Mouse (Mus musculus): ENCODE data around the gene Zranb3. TPM values are rescaled to one million over a fixed set of nuclear protein-coding genes. Genes with fewer than 3 reads are reported as not detected.
A peak's percentile ranks its signal among the peaks of the same experiment; 100 is the strongest.
"Not testable (repeated sequence)": the region's sequence is repeated elsewhere in the genome, so short reads cannot be mapped to it uniquely, and the experiment has no call there.

Zranb3 gene
- 0.39 and 0.56 TPM in 2 replicates for polyA plus RNA-seq (2012; rRNA removed)

GRCm38 (mm10) chr1:128102641-128103461 is at the start of gene Zranb3, which contains the start of gene R3hdm1:
Zranb3 (minus strand) TSS chr1:128103047.
R3hdm1 (plus strand) TSS chr1:128103301.
- Histone ChIP-seq H3K4me3 (ENCODE audit: low read depth, low read length) (peak within 1 kb of the TSS; percentile 99), H3K27ac (ENCODE audit: insufficient read depth, low read depth, low read length) (peak within 1 kb of the TSS; percentile 90), H3K4me1 (ENCODE audit: control insufficient read depth, insufficient read depth, insufficient read length, low read length) (no peaks in the 10 kb centered on the region), H3K27me3 (ENCODE audit: control insufficient read depth, insufficient read depth, low read length) (no peaks in the 10 kb centered on the region), H3K36me3 (ENCODE audit: control insufficient read depth, insufficient read depth, low read length) (no peaks in the 10 kb centered on the region)
- under 1% methylated on average over 43 of the region's 43 CpGs for WGBS
- no peak for TF ChIP-seq CTCF (IDR thresholded peaks at IDR 0.05; ENCODE audit: extremely low read depth, insufficient read length, insufficient replicate concordance, low read depth, low read length)
- peak; percentile 47; the same call in 1 of the 2 replicates for TF ChIP-seq POLR2A (IDR thresholded peaks at IDR 0.05; ENCODE audit: low read depth, low read length)

- Histone ChIP-seq H3K27ac (ENCODE audit: insufficient read depth, low read depth, low read length) (no peak overlapping the region), H3K4me1 (ENCODE audit: control insufficient read depth, insufficient read depth, insufficient read length, low read length) (no peaks in the 10 kb centered on the region), H3K27me3 (ENCODE audit: control insufficient read depth, insufficient read depth, low read length) (no peaks in the 10 kb centered on the region), H3K36me3 (ENCODE audit: control insufficient read depth, insufficient read depth, low read length) (no peaks in the 10 kb centered on the region), H3K4me3 (ENCODE audit: low read depth, low read length) (no peak overlapping the region)
- TF ChIP-seq POLR2A (IDR thresholded peaks at IDR 0.05; ENCODE audit: low read depth, low read length) (no peak), CTCF (IDR thresholded peaks at IDR 0.05; ENCODE audit: extremely low read depth, insufficient read length, insufficient replicate concordance, low read depth, low read length) (no peak)
Observed at GRCm38 (mm10) chr1:128141737-128142136, 38.9 kb upstream of the Zranb3 start.

GRCm38 (mm10) chr1:128141039-128141438 is 38.2 kb upstream of the Zranb3 start:
- Histone ChIP-seq H3K36me3 (ENCODE audit: control insufficient read depth, insufficient read depth, low read length) (no peaks in the 10 kb centered on the region), H3K27me3 (ENCODE audit: control insufficient read depth, insufficient read depth, low read length) (no peaks in the 10 kb centered on the region), H3K27ac (ENCODE audit: insufficient read depth, low read depth, low read length) (no peak overlapping the region), H3K4me1 (ENCODE audit: control insufficient read depth, insufficient read depth, insufficient read length, low read length) (no peaks in the 10 kb centered on the region), H3K4me3 (ENCODE audit: low read depth, low read length) (no peak overlapping the region)
- no peak for TF ChIP-seq CTCF (IDR thresholded peaks at IDR 0.05; ENCODE audit: extremely low read depth, insufficient read length, insufficient replicate concordance, low read depth, low read length)
- no peak for TF ChIP-seq POLR2A (IDR thresholded peaks at IDR 0.05; ENCODE audit: low read depth, low read length)

GRCm38 (mm10) chr1:128136222-128136621 is 33.4 kb upstream of the Zranb3 start:
- not testable (repeated sequence) for H3K27me3 ChIP-seq (ENCODE audit: control insufficient read depth, insufficient read depth, low read length); H3K27ac ChIP-seq (ENCODE audit: insufficient read depth, low read depth, low read length); H3K4me3 ChIP-seq (ENCODE audit: low read depth, low read length)

GRCm38 (mm10) chr1:128120913-128121627 is 18.2 kb upstream of the Zranb3 start:
- H3K27me3 ChIP-seq (ENCODE audit: control insufficient read depth, insufficient read depth, low read length), result no peaks in the 10 kb centered on the region
- TF ChIP-seq CTCF (IDR thresholded peaks at IDR 0.05; ENCODE audit: extremely low read depth, insufficient read length, insufficient replicate concordance, low read depth, low read length) (no peak), POLR2A (IDR thresholded peaks at IDR 0.05; ENCODE audit: low read depth, low read length) (no peak)
- 74% methylated on average over 4 of the region's 4 CpGs for WGBS
- H3K4me3 ChIP-seq (ENCODE audit: low read depth, low read length), result no peak overlapping the region
- H3K27ac ChIP-seq (ENCODE audit: insufficient read depth, low read depth, low read length), result no peak overlapping the region
- H3K36me3 ChIP-seq (ENCODE audit: control insufficient read depth, insufficient read depth, low read length), result no peaks in the 10 kb centered on the region
- no peaks in the 10 kb centered on the region for H3K4me1 ChIP-seq (ENCODE audit: control insufficient read depth, insufficient read depth, insufficient read length, low read length)

More at GRCm38 (mm10) chr1:128136222-128136621, 33.4 kb upstream of the Zranb3 start:
- H3K4me1 ChIP-seq (ENCODE audit: control insufficient read depth, insufficient read depth, insufficient read length, low read length); H3K36me3 ChIP-seq (ENCODE audit: control insufficient read depth, insufficient read depth, low read length): not testable (repeated sequence)

GRCm38 (mm10) chr1:128103520-128104088 is 757 bp upstream of the Zranb3 start:
- TF ChIP-seq POLR2A (IDR thresholded peaks at IDR 0.05; ENCODE audit: low read depth, low read length) (no peak), CTCF (IDR thresholded peaks at IDR 0.05; ENCODE audit: extremely low read depth, insufficient read length, insufficient replicate concordance, low read depth, low read length) (no peak)
- H3K27ac ChIP-seq (ENCODE audit: insufficient read depth, low read depth, low read length), result peak overlapping the region; percentile 70
- under 1% methylated on average over 47 of the region's 47 CpGs for WGBS
- H3K27me3 ChIP-seq (ENCODE audit: control insufficient read depth, insufficient read depth, low read length), result no peaks in the 10 kb centered on the region
- H3K4me3 ChIP-seq (ENCODE audit: low read depth, low read length), result peak overlapping the region; percentile 99
- no peaks in the 10 kb centered on the region for H3K4me1 ChIP-seq (ENCODE audit: control insufficient read depth, insufficient read depth, insufficient read length, low read length)
- no peaks in the 10 kb centered on the region for H3K36me3 ChIP-seq (ENCODE audit: control insufficient read depth, insufficient read depth, low read length)

- Histone ChIP-seq H3K27ac (ENCODE audit: insufficient read depth, low read depth, low read length) (peak overlapping the region; percentile 90; the same call in 1 of the 2 replicates), H3K36me3 (ENCODE audit: control insufficient read depth, insufficient read depth, low read length) (no peaks in the 10 kb centered on the region), H3K4me3 (ENCODE audit: low read depth, low read length) (peak overlapping the region; percentile 66), H3K4me1 (ENCODE audit: control insufficient read depth, insufficient read depth, insufficient read length, low read length) (no peaks in the 10 kb centered on the region), H3K27me3 (ENCODE audit: control insufficient read depth, insufficient read depth, low read length) (no peaks in the 10 kb centered on the region)
- WGBS, result 0% methylated on average over 15 of the region's 15 CpGs
- TF ChIP-seq POLR2A (IDR thresholded peaks at IDR 0.05; ENCODE audit: low read depth, low read length) (no peak), CTCF (IDR thresholded peaks at IDR 0.05; ENCODE audit: extremely low read depth, insufficient read length, insufficient replicate concordance, low read depth, low read length) (no peak)
Observed at GRCm38 (mm10) chr1:128102251-128102640, 601 bp downstream of the Zranb3 start.
